Mouse (Mus musculus): Measurements from ENCODE around the gene Myo1g. TPM values are rescaled to one million over a fixed set of nuclear protein-coding genes. Genes with fewer than 3 reads are reported as not detected.

The Myo1g gene
- polyA plus RNA-seq, 1 experiment from 2014 or later = 1.0 TPM

GRCm38 (mm10) chr11:6471054-6471453 is 49.7 kb downstream of the Myo1g start:
- Histone ChIP-seq H3K4me3 (replicated peaks) (peak overlapping the region; percentile 41), H3K27me3 (no peaks in the 10 kb centered on the region), H3K4me2 (peak overlapping the region; percentile 77), H3K9me3 (replicated peaks) (no peaks in the 10 kb centered on the region), H3K27ac (0 out of 2 replicates have a peak overlapping the region, but pooled peaks have one; percentile 22), H3K9ac (0 out of 2 replicates have a peak overlapping the region, but pooled peaks have one; percentile 14), H3K4me1 (peaks cover 46% of the 10 kb centered on the region), H3K36me3 (peaks cover 33% of the 10 kb centered on the region)
- no peak for ATAC-seq (replicated peaks; ENCODE audit: low FRiP score)
- 47% methylated on average over 2 of the region's 2 CpGs for WGBS

GRCm38 (mm10) chr11:6468541-6468940 is 52.2 kb downstream of the Myo1g start:
- H3K36me3 ChIP-seq = peaks cover 41% of the 10 kb centered on the region
- peaks cover 37% of the 10 kb centered on the region for H3K4me1 ChIP-seq
- no peaks in the 10 kb centered on the region for H3K27me3 ChIP-seq
- ATAC-seq (replicated peaks; ENCODE audit: low FRiP score) = no peak
- H3K4me3 ChIP-seq (replicated peaks) = no peak overlapping the region
- H3K27ac ChIP-seq = no peak overlapping the region
- no peak overlapping the region for H3K9ac ChIP-seq
- 87% methylated on average over 2 of the region's 2 CpGs for WGBS
- no peaks in the 10 kb centered on the region for H3K9me3 ChIP-seq (replicated peaks)
- no peak overlapping the region for H3K4me2 ChIP-seq

- Histone ChIP-seq H3K9me3 (replicated peaks) (no peaks in the 10 kb centered on the region), H3K4me2 (no peak overlapping the region), H3K9ac (no peak overlapping the region), H3K27ac (no peak overlapping the region), H3K4me1 (peaks cover 9% of the 10 kb centered on the region), H3K4me3 (replicated peaks) (no peak overlapping the region), H3K36me3 (peaks cover 33% of the 10 kb centered on the region), H3K27me3 (no peaks in the 10 kb centered on the region)
- peak; percentile 52; the same call in 1 of the 2 replicates for ATAC-seq (replicated peaks; ENCODE audit: low FRiP score)
- WGBS = 36% methylated on average over 4 of the region's 4 CpGs
These were observed 55.6 kb downstream of the Myo1g start for GRCm38 (mm10) chr11:6465122-6465521.

- no peak overlapping the region for H3K4me3 ChIP-seq (replicated peaks)
- no peak overlapping the region for H3K4me2 ChIP-seq
- no peak for ATAC-seq (replicated peaks; ENCODE audit: low FRiP score)
- no peak overlapping the region for H3K27ac ChIP-seq
- H3K4me1 ChIP-seq = no peaks in the 10 kb centered on the region
- WGBS = 90% methylated on average over 6 of the region's 6 CpGs
- no peak overlapping the region for H3K9ac ChIP-seq
- no peaks in the 10 kb centered on the region for H3K9me3 ChIP-seq (replicated peaks)
- H3K27me3 ChIP-seq = no peaks in the 10 kb centered on the region
- H3K36me3 ChIP-seq = peaks cover 29% of the 10 kb centered on the region
These were observed 57.5 kb downstream of the Myo1g start for GRCm38 (mm10) chr11:6463159-6463837.

Small RNAs within 50 kb of the gene (microRNA-seq; reads per million reads assigned to microRNA genes)
- not detected for gene Gm22123

Other genes with a start within 250 kb of the Myo1g start
- gene Tmed4, start 246.1 kb downstream of the Myo1g start, polyA plus RNA-seq (2015; fragmentation: Nextera tagmentation; extraction: Ambion mirVana) = 130 and 133 TPM in 2 replicates
- 116 and 131 TPM in 2 replicates for gene Ogdh, start 229.3 kb downstream of the Myo1g start, polyA plus RNA-seq (2015; fragmentation: Nextera tagmentation; extraction: Ambion mirVana)
- gene Zmiz2, start 131.9 kb downstream of the Myo1g start, polyA plus RNA-seq (2015; fragmentation: Nextera tagmentation; extraction: Ambion mirVana) = 11.4 and 12.4 TPM in 2 replicates
- 5,533 and 6,211 TPM in 2 replicates for gene Ppia, start 105.5 kb downstream of the Myo1g start, polyA plus RNA-seq (2015; fragmentation: Nextera tagmentation; extraction: Ambion mirVana)
- gene H2afv, start 76.5 kb downstream of the Myo1g start, polyA plus RNA-seq (2015; fragmentation: Nextera tagmentation; extraction: Ambion mirVana) = 552 and 602 TPM in 2 replicates
- gene Purb, start 45.0 kb downstream of the Myo1g start, polyA plus RNA-seq (2015; fragmentation: Nextera tagmentation; extraction: Ambion mirVana) = 29.2 and 29.6 TPM in 2 replicates
- 79.0 and 89.6 TPM in 2 replicates for gene Ccm2, start 25.9 kb upstream of the Myo1g start, polyA plus RNA-seq (2015; fragmentation: Nextera tagmentation; extraction: Ambion mirVana)
- gene Nacad, start 85.1 kb upstream of the Myo1g start, polyA plus RNA-seq (2015; fragmentation: Nextera tagmentation; extraction: Ambion mirVana) = 2.0 and 3.7 TPM in 2 replicates
- 43.0 and 46.4 TPM in 2 replicates for gene Tbrg4, start 105.1 kb upstream of the Myo1g start, polyA plus RNA-seq (2015; fragmentation: Nextera tagmentation; extraction: Ambion mirVana)
- gene Wap, start 117.7 kb upstream of the Myo1g start, polyA plus RNA-seq (2015; fragmentation: Nextera tagmentation; extraction: Ambion mirVana) = not detected in 2 replicates
- 10.8 and 11.7 TPM in 2 replicates for gene Ramp3, start 137.6 kb upstream of the Myo1g start, polyA plus RNA-seq (2015; fragmentation: Nextera tagmentation; extraction: Ambion mirVana)

Measured in kidney, embryonic 15.5 days (tissue).